Mouse (Mus musculus): ENCODE data around the gene Tacc2.
"Not testable (repeated sequence)": the region's sequence is repeated elsewhere in the genome, so short reads cannot be mapped to it uniquely, and the experiment has no call there.

Gene Tacc2

GRCm38 (mm10) chr7:130577388-130578003 is at the start of gene Tacc2:
Gene Tacc2 (plus strand): TSS chr7:130577438.
- DNase-seq (ENCODE audit: low spot score in 2 of 2): no peak

GRCm38 (mm10) chr7:130531138-130531537 is 46.1 kb upstream of the Tacc2 start:
- not testable (repeated sequence) for DNase-seq (ENCODE audit: low spot score in 2 of 2)

- peak; percentile 84 to 93 for DNase-seq (ENCODE audit: low spot score in 2 of 2)
Observed at GRCm38 (mm10) chr7:130533316-130534260, 43.6 kb upstream of the Tacc2 start.

DNA sequence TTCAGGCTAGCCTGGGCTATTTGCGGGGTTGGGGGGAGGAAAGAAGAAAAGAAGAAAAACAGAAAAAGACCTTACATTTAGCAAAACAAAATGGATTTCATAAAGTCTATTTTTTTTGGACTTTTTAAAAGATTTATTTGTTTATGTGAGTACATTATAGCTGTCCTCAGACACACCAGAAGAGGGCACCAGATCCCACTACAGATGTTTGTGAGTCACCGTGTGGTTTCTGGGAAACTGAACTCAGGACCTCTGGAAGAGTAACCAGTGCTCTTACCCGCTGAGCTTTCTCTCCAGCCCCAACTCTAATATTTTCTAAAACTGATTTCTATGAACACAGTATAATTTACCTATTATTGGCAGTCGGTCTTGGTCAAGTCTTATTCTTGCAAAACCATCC is 42.1 kb upstream of the Tacc2 start:
- DNase-seq (ENCODE audit: low spot score in 2 of 2): no peak

DNA sequence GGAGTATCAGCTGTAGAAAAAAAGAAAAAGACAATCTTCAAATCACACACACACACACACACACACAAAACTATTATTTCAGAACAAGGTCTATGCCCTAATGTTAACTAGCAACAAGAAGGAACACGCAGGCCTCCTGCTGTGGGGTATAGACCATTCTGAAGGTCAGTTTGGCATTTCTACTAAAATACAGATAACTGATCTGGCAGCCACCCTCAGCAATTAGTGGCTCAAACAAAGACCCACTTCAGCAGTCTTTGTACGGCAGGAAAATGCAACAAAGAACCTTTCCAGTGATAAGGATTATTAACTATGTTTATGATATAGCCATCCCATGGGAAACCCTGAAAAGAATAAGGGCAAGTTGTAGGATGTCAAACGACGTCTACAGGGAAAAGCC is 40.2 kb upstream of the Tacc2 start:
- DNase-seq (ENCODE audit: low spot score in 2 of 2): no peak

- no peak for DNase-seq (ENCODE audit: low spot score in 2 of 2)
Observed at GRCm38 (mm10) chr7:130540176-130540575, 37.1 kb upstream of the Tacc2 start.

DNA sequence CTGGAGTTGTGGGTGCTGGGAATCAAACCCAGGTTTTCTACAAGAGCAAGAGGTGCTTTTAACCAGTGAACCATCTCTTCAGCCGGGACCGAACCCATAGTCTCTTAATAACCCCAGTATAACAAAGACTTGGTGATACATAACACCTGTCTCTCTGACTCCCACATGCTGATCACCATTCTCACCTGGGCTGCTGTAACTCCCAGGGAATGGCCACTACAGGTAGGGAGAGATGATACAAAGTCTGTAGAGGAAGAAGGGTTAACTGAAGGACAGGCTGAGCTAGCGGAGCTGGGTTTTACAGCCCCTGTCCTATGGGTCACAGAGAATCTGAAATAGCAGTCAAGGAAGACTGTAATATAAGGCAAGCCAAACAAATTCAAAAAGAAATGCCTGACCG is 34.1 kb upstream of the Tacc2 start:
- no peak for DNase-seq (ENCODE audit: low spot score in 2 of 2)

- DNase-seq (ENCODE audit: low spot score in 2 of 2): no peak
Observed at GRCm38 (mm10) chr7:130545401-130545800, 31.8 kb upstream of the Tacc2 start.

GRCm38 (mm10) chr7:130545893-130546292 is 31.3 kb upstream of the Tacc2 start:
- DNase-seq (ENCODE audit: low spot score in 2 of 2): no peak

DNA sequence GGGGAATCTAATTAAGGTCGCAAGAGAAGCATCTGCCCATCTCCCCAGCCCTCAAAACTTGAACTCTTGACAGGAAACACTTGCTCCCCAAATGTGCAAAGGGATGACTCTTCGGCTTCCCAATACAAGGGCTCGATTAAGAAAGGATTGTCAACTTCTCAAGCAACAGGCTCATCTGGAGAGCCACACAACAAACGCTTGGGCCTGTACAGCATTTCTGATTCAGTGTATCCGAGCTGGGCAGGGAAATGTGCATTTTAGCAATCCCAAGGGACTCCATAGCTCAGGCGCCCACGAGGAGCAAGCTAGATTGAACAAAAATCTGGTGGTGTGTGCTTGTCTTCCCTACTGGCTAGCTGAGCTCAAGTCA is 30.8 kb upstream of the Tacc2 start:
- no peak for DNase-seq (ENCODE audit: low spot score in 2 of 2)

GRCm38 (mm10) chr7:130546791-130547484 is 30.3 kb upstream of the Tacc2 start:
- peak; percentile 94 to 95 for DNase-seq (ENCODE audit: low spot score in 2 of 2)

DNA sequence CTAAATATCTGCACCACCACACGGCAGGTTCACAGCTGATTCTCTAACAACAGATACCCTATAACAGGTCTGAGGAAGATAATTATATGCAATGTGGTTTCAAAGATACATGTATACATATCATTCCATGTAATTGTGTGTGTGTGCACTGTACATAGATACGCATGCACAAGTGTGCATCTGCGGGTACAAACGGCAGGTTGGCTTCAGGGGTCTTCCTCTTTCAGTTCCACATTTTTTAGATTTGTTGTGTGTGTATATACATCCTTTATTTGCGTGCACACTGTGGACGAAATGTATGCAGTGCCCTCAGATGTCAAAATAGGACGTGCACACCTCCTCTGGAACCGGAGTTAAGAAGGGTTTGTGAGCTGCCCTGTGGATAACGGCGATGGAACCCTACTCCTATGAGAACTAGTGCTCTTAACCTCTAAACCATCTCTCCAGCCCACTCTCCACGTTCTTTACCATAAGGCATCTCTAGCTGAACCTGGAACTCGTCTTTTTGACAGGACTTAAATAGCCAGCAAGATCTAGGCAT is 29.5 kb upstream of the Tacc2 start:
- no peak for DNase-seq (ENCODE audit: low spot score in 2 of 2)

DNA sequence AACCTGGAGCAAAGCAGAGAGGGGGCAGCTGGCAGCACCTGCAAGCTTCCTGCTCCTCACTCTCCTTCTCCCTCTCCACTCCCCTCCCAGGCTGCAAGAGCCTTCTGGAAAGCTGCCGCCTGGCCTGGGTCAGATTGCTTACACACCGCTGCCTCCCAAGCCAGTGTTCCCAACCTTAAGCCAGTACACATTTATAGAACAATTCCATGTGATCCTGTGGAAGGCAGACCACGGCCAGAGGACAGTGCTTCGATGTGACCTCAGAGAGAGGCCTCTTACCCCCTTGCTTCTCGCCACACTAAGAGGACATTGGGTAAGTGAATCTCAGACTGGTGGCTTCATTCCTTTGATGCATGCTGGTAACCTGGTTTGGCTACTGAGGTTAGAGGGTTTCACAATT is 24.5 kb upstream of the Tacc2 start:
- DNase-seq (ENCODE audit: low spot score in 2 of 2): no peak

DNA sequence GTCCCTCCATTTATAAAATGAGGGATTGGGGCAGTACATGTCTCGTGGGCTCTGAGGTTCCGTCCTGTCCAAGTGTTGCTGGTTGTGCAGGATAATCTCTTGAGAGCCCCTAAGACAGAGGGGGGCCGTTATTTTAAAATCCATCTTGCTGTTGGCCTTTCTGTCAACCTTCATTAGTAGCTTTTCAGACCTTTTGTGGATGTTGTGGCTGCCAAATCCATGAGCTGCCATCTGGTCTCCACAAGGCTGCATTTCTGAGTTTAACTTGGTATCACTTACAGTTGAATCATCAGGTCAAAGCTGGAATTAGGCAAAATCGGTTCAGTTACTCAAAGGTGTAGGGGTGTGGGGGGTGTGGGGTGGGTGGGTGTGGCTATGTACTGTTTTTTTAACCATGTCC is 23.9 kb upstream of the Tacc2 start:
- no peak for DNase-seq (ENCODE audit: low spot score in 2 of 2)

GRCm38 (mm10) chr7:130555597-130555996 is 21.6 kb upstream of the Tacc2 start:
- DNase-seq (ENCODE audit: low spot score in 2 of 2): no peak

- DNase-seq (ENCODE audit: low spot score in 2 of 2): no peak
Observed at GRCm38 (mm10) chr7:130558592-130558991, 18.6 kb upstream of the Tacc2 start.

DNA sequence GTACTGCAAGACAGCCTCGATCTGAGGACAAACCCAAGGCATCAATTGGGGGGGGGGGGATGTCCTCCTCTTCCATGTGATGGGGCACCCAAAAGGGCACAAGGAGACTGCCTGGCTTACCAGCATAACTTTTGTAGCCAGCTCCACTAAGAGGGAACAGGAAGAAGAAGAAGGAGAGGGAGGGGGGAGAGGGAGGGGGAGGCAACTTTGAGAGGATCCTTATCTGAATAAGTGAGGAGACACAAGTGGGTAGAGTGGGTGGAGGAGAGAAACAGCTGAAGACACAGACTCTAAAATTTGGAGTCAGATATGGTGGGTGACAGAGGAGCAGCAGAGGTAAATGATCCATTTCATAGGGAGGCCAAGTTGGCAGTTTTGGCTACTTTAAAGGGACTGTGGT is 16.3 kb upstream of the Tacc2 start:
- no peak for DNase-seq (ENCODE audit: low spot score in 2 of 2)

DNA sequence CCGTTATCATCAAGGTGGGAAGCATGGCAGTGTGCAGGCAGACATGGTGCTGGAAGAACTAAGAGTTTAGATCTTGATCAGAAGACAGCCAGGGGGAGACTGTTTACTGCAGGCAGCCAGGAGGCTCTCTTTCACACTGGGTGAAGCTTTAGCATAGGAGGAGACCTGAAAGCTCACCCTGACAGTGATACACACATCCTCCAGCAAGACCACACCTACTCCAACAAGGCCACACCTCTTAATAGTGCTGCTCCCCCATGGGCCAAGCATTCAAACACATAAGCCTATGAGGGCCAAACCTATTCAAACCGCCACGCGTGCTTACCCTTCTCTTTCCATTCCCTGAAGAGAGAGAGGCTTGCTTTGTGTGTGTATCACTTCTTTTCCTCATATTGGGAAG is 14.0 kb upstream of the Tacc2 start:
- no peak for DNase-seq (ENCODE audit: low spot score in 2 of 2)

DNA sequence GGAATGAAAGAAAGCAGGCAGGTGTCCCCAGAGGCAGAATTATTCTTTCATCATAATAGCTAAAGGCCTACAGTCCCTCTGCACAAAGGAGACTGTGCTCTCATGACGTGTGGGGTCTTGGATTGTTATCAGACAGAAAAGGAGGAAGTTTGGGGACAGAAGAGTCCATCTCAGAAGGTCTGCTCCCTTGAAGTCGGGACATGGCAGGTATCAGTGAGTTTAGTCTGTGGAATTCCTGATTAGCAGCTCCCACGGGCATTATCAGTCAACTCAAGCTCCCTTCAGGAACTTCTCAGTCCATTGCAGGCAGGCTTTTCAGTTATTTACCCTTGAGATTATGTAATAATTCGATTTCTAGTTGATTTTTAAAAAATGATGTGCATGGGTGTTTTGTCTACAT is 13.4 kb upstream of the Tacc2 start:
- DNase-seq (ENCODE audit: low spot score in 2 of 2): no peak

DNA sequence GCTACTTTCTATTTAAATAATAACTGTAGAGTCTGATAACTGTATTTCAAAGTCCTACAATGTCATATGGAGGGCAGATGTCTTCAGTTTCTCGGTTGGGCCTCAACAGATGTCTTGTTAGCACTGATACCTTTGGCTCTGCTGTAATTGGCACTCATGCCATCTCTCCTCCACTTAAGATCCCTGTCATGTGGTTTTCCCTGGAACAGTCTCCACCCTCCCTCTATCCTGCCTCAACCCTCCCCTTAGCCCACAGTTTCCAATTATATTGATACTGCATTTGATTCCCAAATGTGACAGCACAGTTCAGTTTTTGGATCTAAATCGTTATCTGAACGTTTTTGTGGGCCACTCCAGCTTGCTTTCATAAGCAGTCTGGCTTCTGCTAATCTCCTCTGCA is 12.6 kb upstream of the Tacc2 start:
- DNase-seq (ENCODE audit: low spot score in 2 of 2): no peak

GRCm38 (mm10) chr7:130568783-130569436 is 8.3 kb upstream of the Tacc2 start:
- no peak for DNase-seq (ENCODE audit: low spot score in 2 of 2)

- DNase-seq (ENCODE audit: low spot score in 2 of 2): no peak
Observed at GRCm38 (mm10) chr7:130570472-130570871, 6.8 kb upstream of the Tacc2 start.
